Mouse (Mus musculus) ES-E14 (cell line): ENCODE results near the gene Emsy. TPM values are rescaled to one million over a fixed set of nuclear protein-coding genes. Genes with fewer than 3 reads are reported as not detected.

Experiments used
- DNase-seq: peaks from one replicate; pipeline ENCODE4 v3.0.0-alpha.2; 2013; ENCODE audit warnings: low read depth, low spot score
- H3K27ac ChIP-seq: 2 replicates; pipeline ENCODE4 v1.5.1; 2012; ENCODE audit warnings: low read depth, mild to moderate bottlenecking, low read length, moderate library complexity, mixed read lengths; ENCODE audit not compliant: poor library complexity, insufficient read depth, severe bottlenecking
- H3K36me3 ChIP-seq: 2 replicates; pipeline ENCODE4 v1.6.1; 2012; ENCODE audit warnings: mild to moderate bottlenecking, low read length, moderate library complexity, mixed read lengths; ENCODE audit not compliant: control insufficient read depth, poor library complexity, insufficient read depth, severe bottlenecking
- H3K4me1 ChIP-seq, 2 experiments: fragments of 150-350 bp in 1 of 2; sonication (generic) in 1 of 2; 2 replicates each; pipeline ENCODE4 v1.6.1; 2012; ENCODE audit warnings: low read length in 2 of 2, mild to moderate bottlenecking in 1 of 2, mixed read lengths in 1 of 2; ENCODE audit not compliant: control insufficient read depth in 2 of 2, insufficient read depth in 2 of 2, poor library complexity in 1 of 2
- H3K4me3 ChIP-seq, 2 experiments: fragments of 150-350 bp in 1 of 2; sonication (generic) in 1 of 2; 2 replicates each; pipeline ENCODE4 v1.5.1; 2012; ENCODE audit warnings: low read length in 2 of 2, low read depth in 1 of 2, mild to moderate bottlenecking in 1 of 2, mixed read lengths in 1 of 2; ENCODE audit not compliant: insufficient read depth in 1 of 2, poor library complexity in 1 of 2, severe bottlenecking in 1 of 2
- H3K9ac ChIP-seq: 2 replicates; pipeline ENCODE4 v1.6.1; 2012; ENCODE audit warnings: low read depth, mild to moderate bottlenecking, low read length, mixed read lengths; ENCODE audit not compliant: poor library complexity, insufficient read depth, severe bottlenecking
- H3K9me3 ChIP-seq: fragments of 150-350 bp; sonication (generic); 2 replicates; pipeline ENCODE4 v1.6.1; 2012; ENCODE audit warnings: low read depth, mild to moderate bottlenecking, low read length; ENCODE audit not compliant: control insufficient read depth, insufficient read depth
- CHD2 ChIP-seq: IDR thresholded peaks from 2 replicates; pipeline ENCODE4 v1.6.1; 2014; ENCODE audit warnings: mild to moderate bottlenecking, low read depth, low read length, inconsistent platforms
- HCFC1 ChIP-seq: IDR thresholded peaks from 2 replicates; pipeline ENCODE4 v1.6.1; 2012; ENCODE audit warnings: low read length, inconsistent platforms, borderline replicate concordance; ENCODE audit not compliant: insufficient read depth
- MAFK ChIP-seq: IDR thresholded peaks from 2 replicates; pipeline ENCODE4 v1.6.1; 2014; ENCODE audit warnings: mild to moderate bottlenecking, low read depth, low read length, inconsistent platforms; ENCODE audit not compliant: insufficient read depth
- ZC3H11A ChIP-seq: IDR thresholded peaks from 2 replicates; pipeline ENCODE4 v1.6.1; 2012; ENCODE audit warnings: low read depth, mild to moderate bottlenecking, inconsistent platforms, low read length, borderline replicate concordance
- ZNF384 ChIP-seq: IDR thresholded peaks from 2 replicates; pipeline ENCODE4 v1.6.1; 2012; ENCODE audit warnings: low read depth, low read length, inconsistent platforms
- in situ Hi-C, 2 experiments: fragments of 600-800 bp; cut with MboI; formaldehyde crosslinking; loops; one replicate each; pipeline ENCODE4 v1.15.1; 2025; ENCODE audit warnings: low sequenced_read_pairs in 2 of 2, inconsistent platforms in 1 of 2; ENCODE audit not compliant: unreplicated experiment in 2 of 2
- total RNA-seq: library from RNA; depleted of rRNA; stranded (reverse); fragments of 300-350 nt; gene quantifications from 2 replicates; pipeline ENCODE4 v1.2.3, GENCODE M21; 2012

The Emsy gene
- total RNA-seq, 1 experiment, result 25.5 TPM

- no peaks in the 10 kb centered on the region for H3K36me3 ChIP-seq
- no peaks in the 10 kb centered on the region for H3K4me1 ChIP-seq
- in situ Hi-C loops, result no loop called here
- no peak for TF ChIP-seq MAFK
- TF ChIP-seq HCFC1, result no peak
- TF ChIP-seq ZNF384, result no peak
- no peak for TF ChIP-seq CHD2
- TF ChIP-seq ZC3H11A, result no peak
- no peak overlapping the region for H3K9ac ChIP-seq
- no peak overlapping the region for H3K27ac ChIP-seq
- no peak for DNase-seq
- no peaks in the 10 kb centered on the region for H3K9me3 ChIP-seq
- H3K4me3 ChIP-seq, result no peak overlapping the region
These were observed 8.6 kb upstream of the Emsy start for GRCm38 (mm10) chr7:98665166-98665565.

DNA sequence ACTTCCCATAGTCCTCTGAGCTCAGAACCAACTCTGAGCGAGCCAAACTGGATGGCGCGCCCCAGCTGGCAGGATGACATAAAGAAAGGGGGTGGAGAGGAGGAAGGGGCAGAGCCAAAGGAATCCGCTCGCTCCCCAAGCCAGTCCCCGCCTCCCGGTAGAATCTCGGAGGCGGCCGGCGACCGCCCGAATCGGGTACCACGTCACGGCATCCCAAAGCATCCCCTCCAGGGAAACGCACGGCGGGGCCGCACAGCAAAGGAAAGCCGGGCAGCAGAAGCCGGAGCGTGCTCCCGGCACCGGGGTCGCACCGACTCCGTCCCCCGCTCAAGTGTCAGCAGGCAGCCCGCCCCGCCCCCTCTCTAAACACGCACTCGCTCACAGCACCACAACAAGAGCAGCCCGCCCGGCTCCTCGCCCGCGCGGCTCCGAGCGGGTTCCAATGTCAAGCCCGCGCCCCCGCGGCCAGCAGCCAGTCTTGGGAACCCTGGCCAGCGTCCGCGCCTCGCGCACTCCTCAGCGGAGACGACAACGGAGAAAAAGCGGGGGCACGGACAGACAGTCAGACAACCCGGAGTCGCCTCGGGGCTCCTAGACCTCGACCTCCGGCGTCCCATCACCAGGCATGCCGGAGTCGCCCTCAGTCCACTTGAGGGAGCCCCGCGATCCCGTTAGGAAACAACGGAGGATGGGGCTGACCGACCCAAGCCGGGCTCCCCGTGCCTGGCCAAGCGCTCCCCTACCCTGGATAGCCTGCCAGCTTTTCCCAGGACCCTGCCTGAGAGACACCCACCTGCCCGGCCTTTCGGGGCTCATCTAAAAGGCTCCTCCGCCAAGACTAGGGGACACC, 677 bp downstream of the Emsy start:
- DNase-seq, result peak; percentile 76
- H3K9me3 ChIP-seq, result no peaks in the 10 kb centered on the region
- in situ Hi-C loops, result no loop called here
- H3K27ac ChIP-seq, result peak overlapping the region; percentile 80
- no peaks in the 10 kb centered on the region for H3K4me1 ChIP-seq
- TF ChIP-seq HCFC1 (no peak), ZC3H11A (no peak), CHD2 (no peak), MAFK (no peak), ZNF384 (no peak)
- peak overlapping the region; percentile 87 to 93 for H3K4me3 ChIP-seq
- H3K36me3 ChIP-seq, result peaks cover 2% of the 10 kb centered on the region
- peak overlapping the region; percentile 88 for H3K9ac ChIP-seq

GRCm38 (mm10) chr7:98651651-98652050, 4.9 kb downstream of the Emsy start:
- no peak for TF ChIP-seq CHD2
- no peak for TF ChIP-seq MAFK
- TF ChIP-seq ZC3H11A, result no peak
- no peak for TF ChIP-seq ZNF384
- TF ChIP-seq HCFC1, result no peak
- no peak for DNase-seq
- Histone ChIP-seq H3K27ac (no peak overlapping the region), H3K4me1 (no peaks in the 10 kb centered on the region), H3K4me3 (no peak overlapping the region), H3K9ac (no peak overlapping the region), H3K36me3 (peaks cover 3% of the 10 kb centered on the region), H3K9me3 (no peaks in the 10 kb centered on the region)
- in situ Hi-C loops, result no loop called here

DNA sequence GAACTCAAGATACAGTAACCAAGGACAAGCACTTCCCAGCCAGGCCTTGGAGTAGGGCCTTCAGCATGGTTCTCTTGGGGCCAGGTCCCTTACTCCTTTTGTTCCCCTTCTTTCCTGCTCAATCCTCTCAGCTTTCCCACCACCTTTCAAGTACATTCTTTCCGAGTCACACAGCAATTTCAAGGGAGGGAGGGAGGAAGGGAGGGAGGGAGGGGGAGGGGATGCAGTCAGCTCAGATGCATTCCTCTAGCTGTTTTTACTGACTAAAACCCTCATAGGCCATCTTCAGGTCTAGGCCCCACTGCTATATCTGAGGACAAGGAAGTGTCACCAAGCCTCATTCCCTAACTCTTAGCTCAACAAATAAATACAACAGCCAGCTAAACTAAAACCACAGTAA, 12.3 kb downstream of the Emsy start:
- no peak overlapping the region for H3K27ac ChIP-seq
- TF ChIP-seq CHD2 (no peak), HCFC1 (no peak), ZC3H11A (no peak)
- no peak overlapping the region for H3K9ac ChIP-seq
- in situ Hi-C loops, result loop anchor here in 1 of 2 experiments (10.0 kb wide), 1 partner anchor 59 kb away; no protein-coding TSS in a partner anchor
- H3K4me1 ChIP-seq, result no peaks in the 10 kb centered on the region
- H3K9me3 ChIP-seq, result no peaks in the 10 kb centered on the region
- no peak overlapping the region for H3K4me3 ChIP-seq
- H3K36me3 ChIP-seq, result peaks cover 2% of the 10 kb centered on the region
- no peak for DNase-seq
